Mouse (Mus musculus): ENCODE results near the gene Mical1. TPM values are rescaled to one million over a fixed set of nuclear protein-coding genes. Genes with fewer than 3 reads are reported as not detected.
A peak's percentile ranks its signal among the peaks of the same experiment; 100 is the strongest.

Gene Mical1
- 27.9 and 29.6 TPM in 2 replicates for polyA plus RNA-seq (2015; fragmentation: Nextera tagmentation; extraction: Ambion mirVana)

GRCm38 (mm10) chr10:41476171-41477017 is at the start of gene Mical1:
Gene Mical1 (plus strand): TSS chr10:41476314.
- H3K4me3 ChIP-seq: peak within 1 kb of the TSS; percentile 61
- H3K4me2 ChIP-seq: peak within 1 kb of the TSS; percentile 87
- H3K27ac ChIP-seq: peak within 1 kb of the TSS; percentile 84
- H3K4me1 ChIP-seq (replicated peaks): peaks cover 34% of the 10 kb centered on the region
- WGBS: under 1% methylated on average over 35 of the region's 35 CpGs
- peaks cover 17% of the 10 kb centered on the region for H3K36me3 ChIP-seq
- ATAC-seq (ENCODE audit: low FRiP score): peak; percentile 67
- H3K27me3 ChIP-seq: 0 out of 2 replicates have a peak, but pooled peaks cover 3% of the 10 kb centered on the region
- no peaks in the 10 kb centered on the region for H3K9me3 ChIP-seq
- H3K9ac ChIP-seq: peak within 1 kb of the TSS; percentile 80

- H3K9ac ChIP-seq: no peak overlapping the region
- H3K27ac ChIP-seq: no peak overlapping the region
- no peak overlapping the region for H3K4me3 ChIP-seq
- no peak for ATAC-seq (ENCODE audit: low FRiP score)
- no peaks in the 10 kb centered on the region for H3K4me1 ChIP-seq (replicated peaks)
- no peak overlapping the region for H3K4me2 ChIP-seq
- H3K9me3 ChIP-seq: no peaks in the 10 kb centered on the region
- WGBS: 57% methylated on average over 6 of the region's 6 CpGs
- H3K27me3 ChIP-seq: no peaks in the 10 kb centered on the region
- no peaks in the 10 kb centered on the region for H3K36me3 ChIP-seq
Measured at GRCm38 (mm10) chr10:41426368-41426767, 49.7 kb upstream of the Mical1 start.

GRCm38 (mm10) chr10:41434624-41435023 is 41.5 kb upstream of the Mical1 start:
- ATAC-seq (ENCODE audit: low FRiP score): no peak
- Histone ChIP-seq H3K27ac (no peak overlapping the region), H3K27me3 (peaks cover 11% of the 10 kb centered on the region), H3K9me3 (no peaks in the 10 kb centered on the region), H3K9ac (no peak overlapping the region), H3K4me3 (no peak overlapping the region), H3K4me1 (replicated peaks) (no peaks in the 10 kb centered on the region), H3K36me3 (no peaks in the 10 kb centered on the region), H3K4me2 (no peak overlapping the region)
- WGBS: 26% methylated on average over 4 of the region's 4 CpGs

- Histone ChIP-seq H3K4me3 (no peak overlapping the region), H3K27me3 (peaks cover 11% of the 10 kb centered on the region), H3K27ac (no peak overlapping the region), H3K9me3 (no peaks in the 10 kb centered on the region), H3K4me1 (replicated peaks) (no peaks in the 10 kb centered on the region), H3K36me3 (no peaks in the 10 kb centered on the region), H3K9ac (no peak overlapping the region), H3K4me2 (no peak overlapping the region)
- no peak for ATAC-seq (ENCODE audit: low FRiP score)
- 56% methylated on average over 3 of the region's 3 CpGs for WGBS
Measured at GRCm38 (mm10) chr10:41435141-41435540, 41.0 kb upstream of the Mical1 start.

GRCm38 (mm10) chr10:41448216-41448615 is 27.9 kb upstream of the Mical1 start:
- Histone ChIP-seq H3K36me3 (peaks cover 15% of the 10 kb centered on the region), H3K4me1 (replicated peaks) (peaks cover 30% of the 10 kb centered on the region), H3K27ac (no peak overlapping the region), H3K9me3 (no peaks in the 10 kb centered on the region), H3K4me3 (no peak overlapping the region), H3K4me2 (no peak overlapping the region), H3K27me3 (0 out of 2 replicates have a peak, but pooled peaks cover 5% of the 10 kb centered on the region), H3K9ac (no peak overlapping the region)
- no peak for ATAC-seq (ENCODE audit: low FRiP score)
- WGBS: 62% methylated on average over 1 of the region's 1 CpGs

- ATAC-seq (ENCODE audit: low FRiP score): peak; percentile 80
- H3K27ac ChIP-seq: peak overlapping the region; percentile 89
- peak overlapping the region; percentile 89 for H3K9ac ChIP-seq
- H3K4me2 ChIP-seq: peak overlapping the region; percentile 79
- peak overlapping the region; percentile 88 for H3K4me3 ChIP-seq
- 0 out of 2 replicates have a peak, but pooled peaks cover 5% of the 10 kb centered on the region for H3K27me3 ChIP-seq
- peaks cover 44% of the 10 kb centered on the region for H3K4me1 ChIP-seq (replicated peaks)
- 14% methylated on average over 14 of the region's 14 CpGs for WGBS
- no peaks in the 10 kb centered on the region for H3K9me3 ChIP-seq
- peaks cover 23% of the 10 kb centered on the region for H3K36me3 ChIP-seq
Measured at GRCm38 (mm10) chr10:41449684-41450083, 26.4 kb upstream of the Mical1 start.

- under 1% methylated on average over 48 of the region's 49 CpGs for WGBS
Measured at GRCm38 (mm10) chr10:41450137-41450670, 25.9 kb upstream of the Mical1 start, which contains the start of gene Zbtb24. Gene Zbtb24 (plus strand): TSS chr10:41450383.

GRCm38 (mm10) chr10:41450780-41451522 is 25.2 kb upstream of the Mical1 start:
- no peak overlapping the region for H3K27ac ChIP-seq
- H3K9ac ChIP-seq: peak overlapping the region; percentile 89
- no peaks in the 10 kb centered on the region for H3K9me3 ChIP-seq
- 0 out of 2 replicates have a peak, but pooled peaks cover 5% of the 10 kb centered on the region for H3K27me3 ChIP-seq
- 59% methylated on average over 18 of the region's 18 CpGs for WGBS
- peaks cover 44% of the 10 kb centered on the region for H3K4me1 ChIP-seq (replicated peaks)
- H3K4me2 ChIP-seq: peak overlapping the region; percentile 79
- peaks cover 35% of the 10 kb centered on the region for H3K36me3 ChIP-seq
- peak; percentile 5; the same call in 1 of the 2 replicates for ATAC-seq (ENCODE audit: low FRiP score)
- peak overlapping the region; percentile 88 for H3K4me3 ChIP-seq

More at GRCm38 (mm10) chr10:41450137-41450670, 25.9 kb upstream of the Mical1 start, which contains the start of gene Zbtb24:
- peaks cover 44% of the 10 kb centered on the region for H3K4me1 ChIP-seq (replicated peaks)
- peaks cover 28% of the 10 kb centered on the region for H3K36me3 ChIP-seq
- H3K4me3 ChIP-seq: peak within 1 kb of the TSS; percentile 88
- H3K9ac ChIP-seq: peak within 1 kb of the TSS; percentile 89
- ATAC-seq (ENCODE audit: low FRiP score): peak; percentile 98
- H3K27ac ChIP-seq: peak within 1 kb of the TSS; percentile 89
- no peaks in the 10 kb centered on the region for H3K9me3 ChIP-seq
- 0 out of 2 replicates have a peak, but pooled peaks cover 5% of the 10 kb centered on the region for H3K27me3 ChIP-seq
- H3K4me2 ChIP-seq: peak within 1 kb of the TSS; percentile 79

GRCm38 (mm10) chr10:41451656-41452055 is 24.5 kb upstream of the Mical1 start:
- peaks cover 44% of the 10 kb centered on the region for H3K4me1 ChIP-seq (replicated peaks)
- no peaks in the 10 kb centered on the region for H3K9me3 ChIP-seq
- WGBS: 95% methylated on average over 9 of the region's 9 CpGs
- H3K27me3 ChIP-seq: 0 out of 2 replicates have a peak, but pooled peaks cover 5% of the 10 kb centered on the region
- peak overlapping the region; percentile 79 for H3K4me2 ChIP-seq
- no peak overlapping the region for H3K4me3 ChIP-seq
- no peak overlapping the region for H3K27ac ChIP-seq
- 0 out of 2 replicates have a peak overlapping the region, but pooled peaks have one; percentile 13 for H3K9ac ChIP-seq
- no peak for ATAC-seq (ENCODE audit: low FRiP score)
- H3K36me3 ChIP-seq: peaks cover 42% of the 10 kb centered on the region

GRCm38 (mm10) chr10:41452791-41453190 is 23.3 kb upstream of the Mical1 start:
- Histone ChIP-seq H3K4me1 (replicated peaks) (peaks cover 44% of the 10 kb centered on the region), H3K27me3 (0 out of 2 replicates have a peak, but pooled peaks cover 5% of the 10 kb centered on the region), H3K4me2 (no peak overlapping the region), H3K4me3 (no peak overlapping the region), H3K36me3 (peaks cover 45% of the 10 kb centered on the region), H3K9ac (no peak overlapping the region), H3K27ac (no peak overlapping the region), H3K9me3 (no peaks in the 10 kb centered on the region)
- WGBS: 97% methylated on average over 3 of the region's 3 CpGs
- ATAC-seq (ENCODE audit: low FRiP score): no peak

- no peaks in the 10 kb centered on the region for H3K9me3 ChIP-seq
- H3K4me1 ChIP-seq (replicated peaks): peaks cover 14% of the 10 kb centered on the region
- no peak overlapping the region for H3K4me3 ChIP-seq
- H3K27me3 ChIP-seq: no peaks in the 10 kb centered on the region
- H3K4me2 ChIP-seq: no peak overlapping the region
- H3K36me3 ChIP-seq: peaks cover 73% of the 10 kb centered on the region
- H3K27ac ChIP-seq: 0 out of 2 replicates have a peak overlapping the region, but pooled peaks have one; percentile 23
- ATAC-seq (ENCODE audit: low FRiP score): no peak
- H3K9ac ChIP-seq: 0 out of 2 replicates have a peak overlapping the region, but pooled peaks have one; percentile 6
- WGBS: 83% methylated on average over 4 of the region's 4 CpGs
Measured at GRCm38 (mm10) chr10:41459990-41460389, 16.1 kb upstream of the Mical1 start.
